Mouse (Mus musculus): ENCODE results near the gene Oat.
A peak's percentile ranks its signal among the peaks of the same experiment; 100 is the strongest.

Gene Oat

GRCm38 (mm10) chr7:132576116-132576650, at the start of gene Oat:
Oat (minus strand) TSS chr7:132576398.
- peak; percentile 97 for DNase-seq (ENCODE audit: low read depth, low spot score)

GRCm38 (mm10) chr7:132624161-132624560, 48.0 kb upstream of the Oat start:
- DNase-seq (ENCODE audit: low read depth, low spot score), result no peak

GRCm38 (mm10) chr7:132619975-132620918, 44.0 kb upstream of the Oat start:
- no peak for DNase-seq (ENCODE audit: low read depth, low spot score)

- no peak for DNase-seq (ENCODE audit: low read depth, low spot score)
Observed at GRCm38 (mm10) chr7:132619549-132619948, 43.4 kb upstream of the Oat start.

GRCm38 (mm10) chr7:132617021-132617564, 40.9 kb upstream of the Oat start:
- DNase-seq (ENCODE audit: low read depth, low spot score), result no peak

- no peak for DNase-seq (ENCODE audit: low read depth, low spot score)
Observed at GRCm38 (mm10) chr7:132616391-132616790, 40.2 kb upstream of the Oat start.

- no peak for DNase-seq (ENCODE audit: low read depth, low spot score)
Observed at GRCm38 (mm10) chr7:132615346-132615745, 39.1 kb upstream of the Oat start.

- DNase-seq (ENCODE audit: low read depth, low spot score), result no peak
Observed at GRCm38 (mm10) chr7:132611530-132611929, 35.3 kb upstream of the Oat start.

GRCm38 (mm10) chr7:132610468-132611318, 34.5 kb upstream of the Oat start, which contains the start of gene Lhpp:
Lhpp (plus strand) TSS chr7:132610638.
- DNase-seq (ENCODE audit: low read depth, low spot score), result peak; percentile 91

- DNase-seq (ENCODE audit: low read depth, low spot score), result no peak
Observed at GRCm38 (mm10) chr7:132608316-132609020, 32.3 kb upstream of the Oat start.

- DNase-seq (ENCODE audit: low read depth, low spot score), result no peak
Observed at GRCm38 (mm10) chr7:132605689-132606088, 29.5 kb upstream of the Oat start.

- no peak for DNase-seq (ENCODE audit: low read depth, low spot score)
Observed at GRCm38 (mm10) chr7:132604720-132605119, 28.5 kb upstream of the Oat start.

GRCm38 (mm10) chr7:132600926-132601325, 24.7 kb upstream of the Oat start:
- DNase-seq (ENCODE audit: low read depth, low spot score), result no peak

- DNase-seq (ENCODE audit: low read depth, low spot score), result peak; percentile 52
Observed at GRCm38 (mm10) chr7:132600026-132600425, 23.8 kb upstream of the Oat start.

- peak; percentile 18 for DNase-seq (ENCODE audit: low read depth, low spot score)
Observed at GRCm38 (mm10) chr7:132599071-132599975, 23.1 kb upstream of the Oat start, which contains the start of gene Nkx1-2. Nkx1-2 (minus strand) TSS chr7:132599637.

GRCm38 (mm10) chr7:132597251-132598041, 21.2 kb upstream of the Oat start:
- no peak for DNase-seq (ENCODE audit: low read depth, low spot score)

GRCm38 (mm10) chr7:132596557-132597250, 20.5 kb upstream of the Oat start:
- no peak for DNase-seq (ENCODE audit: low read depth, low spot score)

GRCm38 (mm10) chr7:132595787-132596186, 19.6 kb upstream of the Oat start:
- DNase-seq (ENCODE audit: low read depth, low spot score), result no peak
